Mouse (Mus musculus) embryo, embryonic 11 days (tissue): ENCODE results near the gene Ccdc148.

Experiments used
- DNase-seq: peaks from one replicate; pipeline ENCODE4 v3.0.0-alpha.2; 2015

Ccdc148 gene

DNA sequence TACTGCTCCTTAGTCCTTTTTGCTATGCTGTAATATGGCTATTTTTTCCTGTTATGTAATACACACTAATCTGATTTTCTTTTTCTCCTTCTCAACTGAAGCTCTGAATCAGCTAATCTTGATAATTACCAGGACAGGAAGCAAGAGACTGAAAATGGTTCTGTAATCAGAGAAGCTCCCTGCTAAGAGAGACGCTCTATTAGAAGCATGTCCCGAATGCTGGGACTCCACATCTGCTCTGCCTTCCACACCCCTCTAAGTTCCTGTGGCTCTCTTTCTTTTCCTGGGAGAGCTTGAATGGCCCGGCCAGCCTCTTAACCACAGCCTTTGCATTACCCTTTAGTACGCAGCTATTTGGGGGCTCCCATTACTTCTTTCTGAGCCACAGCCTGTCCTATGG is 255.4 kb downstream of the Ccdc148 start:
- no peak for DNase-seq

DNA sequence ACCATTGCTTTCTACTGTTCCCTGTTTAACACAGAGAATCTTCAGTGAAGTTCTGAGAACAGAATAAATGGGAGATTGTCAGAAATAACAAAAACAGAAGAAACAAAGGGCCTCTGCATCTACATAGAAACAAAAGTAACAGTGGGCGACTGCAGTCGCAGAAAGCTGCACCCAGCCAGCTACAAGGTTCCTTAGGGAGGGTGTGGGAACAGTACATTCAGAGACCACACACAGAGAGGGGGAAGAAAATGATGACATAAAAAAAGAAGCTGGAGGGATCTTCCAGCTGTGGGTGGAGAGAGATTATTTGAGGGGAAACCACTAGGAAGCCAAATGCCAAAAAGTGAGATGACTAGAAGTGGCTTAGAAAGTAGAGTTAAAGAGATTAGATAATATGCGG is 280.6 kb downstream of the Ccdc148 start:
- no peak for DNase-seq

DNA sequence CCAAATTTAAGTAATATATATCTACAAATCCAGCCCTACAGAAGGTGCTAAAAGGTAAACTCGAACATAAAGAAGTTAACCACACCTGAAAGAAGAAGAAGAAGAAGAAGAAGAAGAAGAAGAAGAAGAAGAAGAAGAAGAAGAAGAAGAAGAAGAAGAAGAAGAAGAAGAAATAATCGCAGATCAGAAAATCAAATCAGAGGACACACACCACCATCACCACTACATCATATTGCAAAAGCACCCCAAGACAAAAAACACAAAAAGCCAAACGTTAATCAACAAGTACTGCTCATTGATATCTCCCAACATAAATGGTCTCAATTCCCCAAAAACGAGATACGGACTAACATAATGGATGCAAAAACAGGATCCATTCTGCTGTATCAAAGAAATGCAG is 301.3 kb downstream of the Ccdc148 start, which contains the start of gene Gm11099:
Gene Gm11099, plus strand, starts transcription at position 301 of the 400 bp plus-strand sequence.
- DNase-seq, result no peak

DNA sequence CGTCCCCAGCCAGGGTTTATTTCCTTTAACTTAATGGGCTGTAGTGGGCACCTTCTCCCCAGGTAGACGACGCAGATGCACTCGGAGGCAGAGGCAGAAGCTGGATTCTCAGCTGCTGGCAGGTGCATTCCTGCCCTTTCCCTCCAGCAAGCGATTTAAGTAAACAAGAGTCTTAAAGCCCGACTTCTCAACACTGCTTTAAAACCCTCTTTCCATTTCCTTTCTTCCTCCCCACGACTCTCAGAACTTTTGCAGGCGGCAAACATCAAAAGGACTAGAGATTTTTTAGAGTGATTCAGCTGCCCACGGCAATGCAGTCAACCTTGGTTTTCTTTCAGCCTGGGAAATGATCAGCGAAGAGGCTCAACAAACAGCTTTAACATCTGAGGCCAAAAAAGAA is 316.0 kb downstream of the Ccdc148 start:
- DNase-seq, result no peak

DNA sequence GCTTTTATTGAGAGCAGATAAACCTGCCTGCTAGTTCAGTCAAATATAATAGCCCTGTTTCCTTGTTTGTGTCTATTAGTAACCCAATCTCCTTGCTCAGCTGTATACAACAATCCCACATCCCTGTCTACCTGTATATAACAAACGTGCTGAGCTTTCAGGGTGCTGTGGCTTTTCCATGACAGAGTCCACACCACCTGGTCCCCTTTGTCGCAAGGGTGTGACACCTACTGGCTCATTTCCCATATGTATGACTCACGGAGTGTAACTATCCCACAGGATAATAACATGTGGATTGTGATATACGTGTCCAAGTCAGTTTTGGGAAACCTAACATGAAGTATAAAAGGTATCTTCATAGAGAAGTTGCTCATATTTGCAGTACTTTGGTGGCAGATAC is 318.0 kb downstream of the Ccdc148 start:
- DNase-seq, result no peak

DNA sequence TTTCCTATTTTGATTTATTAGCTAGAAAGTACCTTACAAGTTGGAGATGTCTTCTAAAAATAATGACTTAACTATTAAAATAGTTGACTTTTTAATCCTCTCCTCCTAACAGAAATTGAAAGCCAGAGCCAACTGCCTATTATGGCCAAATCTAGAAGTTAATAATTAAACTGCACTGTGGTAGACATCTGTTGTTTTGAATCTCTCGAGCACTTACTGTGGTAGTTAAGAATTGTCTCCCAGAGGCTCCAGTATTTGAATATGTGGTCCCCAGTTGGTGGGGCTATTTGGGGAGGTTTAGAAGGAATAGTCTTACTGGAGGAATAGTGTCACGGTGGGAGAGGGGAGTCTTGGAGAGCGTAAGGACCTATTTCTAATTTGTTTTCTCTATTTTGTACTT is 319.5 kb downstream of the Ccdc148 start:
- DNase-seq, result no peak

DNA sequence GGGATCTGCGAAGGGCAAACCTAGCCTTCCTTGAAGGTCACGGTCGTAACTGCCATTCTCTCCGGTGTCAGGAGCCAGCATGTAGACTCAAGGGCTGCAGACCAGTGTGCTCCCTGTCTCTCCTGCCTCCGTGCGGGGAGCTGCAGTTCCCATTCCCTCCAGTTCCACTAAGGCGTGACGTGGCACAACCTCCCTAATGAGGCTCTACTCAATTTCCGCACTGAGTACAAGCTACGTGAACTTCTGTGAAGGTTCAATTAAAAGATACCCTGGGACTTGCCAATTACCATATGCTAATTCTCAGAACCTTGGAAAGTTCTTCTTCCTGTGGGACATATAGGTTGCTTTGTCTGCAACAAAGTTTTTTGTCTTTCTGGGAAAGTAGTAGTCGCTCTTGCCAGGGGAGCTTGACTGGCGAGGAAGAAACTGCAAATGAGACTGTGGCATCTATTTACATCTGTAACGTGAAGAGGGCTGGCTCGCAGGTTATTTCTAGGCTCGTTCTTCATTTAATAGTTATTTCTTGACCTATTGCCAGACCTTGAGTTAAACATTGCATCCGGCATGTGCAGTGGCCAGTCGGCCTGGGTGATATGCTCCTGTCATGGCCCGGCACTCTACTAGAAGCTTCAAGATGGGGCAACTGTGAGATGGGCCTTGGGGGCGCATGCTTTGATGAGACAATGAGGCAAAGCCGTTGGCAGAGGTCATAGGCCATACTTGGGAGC is 328.1 kb downstream of the Ccdc148 start:
- DNase-seq, result no peak

DNA sequence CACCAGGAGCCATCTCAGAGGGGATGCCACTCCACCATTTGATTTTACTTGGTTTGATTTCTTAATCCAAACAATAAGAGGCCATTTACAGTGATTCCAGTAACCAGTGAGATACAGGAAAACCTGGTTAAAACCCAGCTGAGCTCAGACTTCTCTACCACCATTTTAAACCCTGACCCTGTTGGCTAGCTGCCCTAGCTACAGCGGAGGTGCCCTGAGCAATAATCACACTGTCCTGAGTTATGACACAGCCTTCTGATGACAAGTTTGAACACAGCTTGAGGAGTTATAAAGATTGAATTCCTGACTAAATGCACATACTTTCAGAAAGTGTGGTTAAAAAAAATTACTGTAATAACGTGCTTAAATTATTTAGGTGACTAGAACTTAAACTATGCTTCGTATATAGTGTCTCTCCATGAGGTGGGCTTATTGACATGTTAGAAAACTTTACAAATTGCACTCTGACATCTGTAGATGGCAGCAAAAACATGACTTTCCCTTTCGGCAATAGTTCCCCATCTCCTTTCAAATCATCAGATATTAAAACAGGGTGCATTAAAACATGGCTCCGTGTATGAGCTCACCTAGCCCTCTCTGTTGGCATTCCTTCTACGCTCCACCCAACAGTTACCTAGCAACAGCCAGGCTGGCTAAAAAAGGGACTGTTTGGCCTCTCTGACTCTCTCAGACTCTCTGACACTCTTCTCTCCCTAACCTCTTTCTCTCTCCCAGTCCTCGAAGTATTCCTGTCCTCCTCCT is 330.3 kb downstream of the Ccdc148 start:
- no peak for DNase-seq

DNA sequence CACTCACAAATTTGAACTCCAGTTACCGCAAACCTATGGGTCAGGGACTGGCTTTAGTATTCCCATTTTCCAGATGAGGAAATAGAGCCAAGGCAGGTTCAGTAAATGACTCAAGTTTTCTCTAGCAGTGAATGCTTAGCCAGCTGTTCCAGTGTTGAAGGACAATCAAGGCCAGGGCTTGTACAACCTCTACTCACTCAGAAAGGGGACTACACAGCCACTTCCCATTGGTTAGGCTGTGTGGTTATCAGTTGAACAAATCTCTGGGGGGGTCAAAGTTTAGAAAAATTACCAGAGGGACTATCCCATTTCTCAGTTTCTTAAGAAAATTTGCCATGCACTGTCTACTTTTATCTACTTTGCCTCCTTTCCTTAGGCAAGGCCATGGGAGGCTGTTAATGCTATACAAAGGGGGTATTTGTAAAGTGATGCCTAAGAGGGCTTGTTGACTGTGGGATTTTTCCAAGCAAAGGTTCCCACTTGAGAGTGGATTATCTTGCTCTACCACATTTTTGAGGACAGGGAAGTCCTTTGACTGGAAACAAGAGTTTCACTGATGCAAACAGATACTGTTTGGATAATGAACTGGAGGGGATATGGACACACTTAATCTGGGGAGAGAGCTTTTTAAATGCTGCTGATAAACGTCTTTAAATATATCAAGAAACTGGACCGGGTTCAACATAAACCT is 331.4 kb downstream of the Ccdc148 start:
- DNase-seq, result no peak

DNA sequence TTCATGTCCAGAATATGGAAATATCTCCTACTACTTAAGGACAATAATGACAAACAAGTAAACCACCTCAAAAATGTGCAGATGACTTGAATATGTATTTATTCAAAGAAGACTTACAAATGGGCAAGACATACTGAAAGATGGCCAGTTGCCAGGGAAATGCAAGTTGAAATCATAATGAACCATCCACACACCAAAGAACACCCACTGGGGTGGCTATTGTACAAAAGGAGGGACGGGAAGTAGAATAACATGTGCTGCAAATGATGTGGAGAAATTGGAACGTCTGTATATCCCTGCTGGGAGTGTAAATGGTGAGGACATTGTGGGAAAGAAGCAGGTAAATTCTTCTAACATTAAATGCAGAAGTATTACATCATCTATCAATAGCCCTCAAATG is 347.5 kb downstream of the Ccdc148 start:
- no peak for DNase-seq

DNA sequence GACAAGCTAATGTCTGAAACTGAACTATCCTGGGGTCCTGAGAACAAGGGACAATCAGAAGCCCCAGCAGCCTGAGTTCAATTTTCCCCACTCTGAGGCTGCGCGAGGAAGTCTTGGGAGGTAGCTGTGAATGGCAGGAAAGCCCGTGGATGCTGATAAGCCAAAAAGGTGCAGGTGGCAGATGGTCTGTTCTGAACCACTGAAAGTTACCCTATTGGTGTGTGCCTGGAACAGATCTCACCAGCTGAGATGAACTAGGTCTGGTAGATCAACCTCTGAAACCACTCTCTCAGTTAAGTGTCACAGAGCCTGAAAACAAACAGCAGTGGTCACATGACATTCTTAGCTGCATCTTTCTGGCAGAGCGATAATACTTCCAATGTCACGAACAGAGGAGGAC is 360.9 kb downstream of the Ccdc148 start:
- DNase-seq, result no peak

DNA sequence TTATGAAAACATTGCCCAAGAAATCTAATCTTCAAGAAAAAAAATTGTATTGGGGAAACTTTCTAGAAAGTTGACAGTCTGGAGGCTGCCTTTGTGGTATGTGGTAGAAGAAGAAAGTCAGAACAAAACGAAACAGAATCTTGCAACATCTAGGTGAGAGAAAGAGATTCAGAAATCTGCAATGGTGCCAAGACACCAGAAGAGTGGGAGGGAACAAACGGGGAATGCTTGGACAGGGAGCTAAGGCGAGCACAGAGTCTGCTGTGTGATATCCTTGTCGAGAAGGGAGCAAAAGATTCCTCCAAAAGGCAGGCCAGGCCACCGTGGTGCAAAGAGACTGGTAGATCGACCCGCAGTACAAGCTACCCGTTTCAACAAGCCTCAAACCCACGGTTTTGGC is 361.4 kb downstream of the Ccdc148 start:
- DNase-seq, result no peak

DNA sequence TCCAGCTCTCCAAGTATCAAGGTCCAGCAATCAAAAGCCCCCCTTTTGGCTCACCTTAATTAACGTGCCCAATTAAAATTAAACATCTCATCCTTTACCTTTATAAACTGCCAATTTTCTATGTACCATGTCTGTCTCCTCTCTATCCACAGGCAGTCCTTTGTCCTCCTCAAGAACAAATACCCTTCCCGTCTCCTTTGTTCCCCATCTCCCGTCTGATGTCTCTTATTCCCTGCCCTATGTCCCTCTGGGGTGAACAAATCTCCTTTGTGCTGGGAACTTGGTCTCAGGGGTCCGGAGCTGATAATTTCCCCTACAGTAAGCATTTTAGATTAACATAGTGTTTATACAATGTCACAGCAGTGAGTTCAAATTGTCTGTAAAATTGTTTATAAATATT is 363.0 kb downstream of the Ccdc148 start:
- DNase-seq, result no peak

DNA sequence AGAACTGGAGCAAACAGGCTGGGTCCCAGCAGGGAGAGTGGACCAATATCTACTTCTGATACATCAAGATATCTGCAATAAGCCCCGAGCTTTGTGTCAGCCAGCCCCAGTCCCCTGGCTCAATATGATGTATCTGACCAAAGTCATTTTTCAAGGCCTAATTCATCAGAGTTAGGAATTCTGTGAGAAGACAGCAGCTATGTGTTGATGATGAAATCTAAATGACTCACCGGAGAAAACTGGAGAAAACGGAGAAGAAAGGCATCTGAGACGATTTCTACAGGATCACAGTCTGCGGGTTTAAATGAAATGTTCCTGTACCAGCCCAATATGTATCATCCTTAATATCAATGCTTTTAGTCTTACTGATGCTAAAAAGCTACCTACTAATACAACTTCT is 365.1 kb downstream of the Ccdc148 start:
- no peak for DNase-seq

DNA sequence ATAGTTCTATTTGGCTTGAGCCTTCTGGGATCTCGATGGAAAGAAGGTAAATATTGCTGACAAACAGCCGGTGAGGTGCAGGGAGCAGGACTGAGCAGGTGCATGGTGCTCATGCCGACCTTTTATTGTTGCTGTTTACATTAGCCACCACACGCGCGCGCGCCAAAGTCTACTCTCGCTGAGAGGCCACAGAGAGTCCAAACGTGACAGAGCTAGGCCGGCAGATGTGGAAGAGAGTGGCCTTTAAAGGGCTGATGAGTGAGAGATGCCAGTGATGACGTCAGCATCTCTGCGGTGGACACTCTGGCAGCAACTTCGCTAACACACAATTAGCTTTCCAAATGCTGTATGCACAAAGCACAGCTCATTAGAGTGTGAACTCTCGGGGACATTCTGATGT is 366.0 kb downstream of the Ccdc148 start:
- no peak for DNase-seq

DNA sequence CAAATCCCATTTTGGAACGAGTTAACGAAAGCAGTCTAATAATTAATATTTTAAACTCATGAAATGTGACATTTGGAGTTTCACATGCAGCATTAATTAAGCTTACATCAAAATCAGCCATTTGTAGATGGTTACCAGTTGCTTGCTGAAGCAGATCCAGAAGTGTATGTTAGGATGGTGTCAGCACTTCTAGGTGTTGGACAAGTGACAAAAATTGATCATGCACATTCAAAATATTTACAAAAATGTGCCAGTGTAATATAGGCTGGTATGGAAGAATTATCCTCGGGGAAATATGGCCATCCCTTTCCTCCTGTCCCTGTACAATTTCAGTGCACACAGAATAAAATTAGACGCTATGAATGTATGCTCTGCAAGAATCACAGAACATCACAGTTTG is 370.1 kb downstream of the Ccdc148 start:
- no peak for DNase-seq

DNA sequence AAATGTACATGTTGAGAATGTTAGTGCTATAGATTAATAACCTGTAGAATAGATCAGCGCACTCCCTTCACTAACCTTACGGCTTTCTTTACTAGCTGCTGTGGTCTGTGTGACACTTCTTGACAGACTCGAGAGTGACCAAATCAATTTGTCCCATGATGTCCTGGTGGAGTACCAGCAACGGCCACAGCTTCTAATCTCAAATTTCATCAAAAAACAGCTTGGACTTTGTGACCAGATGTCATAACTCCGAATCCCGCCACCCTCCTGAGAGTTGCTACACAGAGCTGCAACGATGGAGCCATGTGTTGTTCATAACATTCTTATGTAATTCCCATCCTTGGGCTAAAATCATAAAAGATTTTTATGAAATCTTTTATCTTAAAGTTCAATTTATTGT is 370.5 kb downstream of the Ccdc148 start:
- DNase-seq, result no peak

DNA sequence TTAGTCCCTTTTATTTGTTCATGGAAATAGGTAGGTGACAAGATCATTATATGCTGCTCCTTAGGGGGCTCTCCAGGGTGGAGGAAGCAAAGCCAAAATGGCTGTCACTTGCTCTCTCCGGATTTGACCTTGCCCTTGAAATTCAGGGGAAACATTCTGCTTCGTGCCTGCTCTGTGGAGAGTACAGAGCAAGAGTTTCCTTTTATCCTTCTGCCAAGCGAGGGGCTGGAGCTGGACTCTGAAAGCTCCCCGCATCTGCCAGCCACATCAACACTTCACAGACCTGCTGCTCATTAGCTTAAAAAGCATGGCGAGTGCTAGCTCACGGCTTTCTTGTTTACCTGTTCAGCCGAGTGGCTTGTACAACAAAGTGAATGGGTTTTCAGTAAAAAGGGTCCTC is 373.1 kb downstream of the Ccdc148 start:
- DNase-seq, result no peak

DNA sequence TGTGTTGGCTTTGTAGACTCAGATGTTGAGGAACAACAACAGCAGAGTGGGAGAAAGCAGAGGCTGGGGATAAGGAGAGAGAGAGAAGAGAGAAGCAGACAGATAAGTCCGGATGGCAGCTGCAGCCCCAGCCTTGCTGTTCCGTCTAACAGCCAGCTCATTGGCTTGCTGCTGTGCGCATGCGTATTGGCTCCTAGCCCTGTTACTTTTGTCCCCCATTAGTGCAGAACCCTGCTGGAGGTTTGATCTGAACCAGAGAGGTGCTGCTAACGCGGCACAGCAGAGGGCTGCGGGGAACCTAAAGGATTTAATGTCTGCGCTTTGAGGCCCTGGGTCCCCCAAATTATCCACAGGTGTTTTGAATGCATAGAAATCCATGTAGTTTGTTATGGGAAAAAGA is 373.8 kb downstream of the Ccdc148 start:
- DNase-seq, result no peak

DNA sequence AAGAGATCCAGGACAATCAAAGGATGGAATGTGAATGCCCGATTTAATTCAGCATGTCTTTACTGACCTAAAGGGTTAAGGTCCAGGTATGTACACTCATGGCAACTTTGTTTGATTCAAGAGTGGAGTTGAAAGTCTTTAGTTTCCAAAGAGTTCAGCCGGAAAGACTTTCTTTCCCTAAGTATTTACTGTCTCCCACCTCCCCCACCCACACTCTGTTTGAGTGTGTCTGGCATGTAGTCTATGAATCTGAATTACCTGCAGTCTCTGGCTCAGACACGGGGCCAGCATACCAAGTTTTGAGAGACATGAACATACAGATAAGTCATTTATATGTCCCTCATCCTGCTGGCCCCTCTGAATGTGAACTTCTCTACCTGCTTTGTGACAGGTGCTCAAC is 374.3 kb downstream of the Ccdc148 start:
- no peak for DNase-seq

DNA sequence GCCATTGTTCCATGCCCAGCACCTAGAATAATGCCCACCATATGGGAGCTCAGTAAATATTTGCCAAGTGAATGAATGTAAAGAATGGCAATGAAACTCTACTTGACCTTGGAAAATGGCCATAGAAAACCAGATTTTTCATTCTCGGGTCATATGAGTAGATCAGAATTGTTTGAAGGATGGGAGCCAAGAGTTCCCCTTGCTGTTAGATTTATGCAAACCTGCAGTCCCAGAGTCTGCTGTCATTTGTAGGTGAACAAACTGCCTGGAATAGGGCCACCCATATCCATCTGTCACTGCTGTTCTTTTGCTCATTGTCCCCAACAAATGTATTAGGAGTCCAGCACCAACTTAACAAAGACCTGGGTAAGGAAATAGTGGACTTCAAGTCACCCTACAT is 377.0 kb downstream of the Ccdc148 start:
- no peak for DNase-seq

DNA sequence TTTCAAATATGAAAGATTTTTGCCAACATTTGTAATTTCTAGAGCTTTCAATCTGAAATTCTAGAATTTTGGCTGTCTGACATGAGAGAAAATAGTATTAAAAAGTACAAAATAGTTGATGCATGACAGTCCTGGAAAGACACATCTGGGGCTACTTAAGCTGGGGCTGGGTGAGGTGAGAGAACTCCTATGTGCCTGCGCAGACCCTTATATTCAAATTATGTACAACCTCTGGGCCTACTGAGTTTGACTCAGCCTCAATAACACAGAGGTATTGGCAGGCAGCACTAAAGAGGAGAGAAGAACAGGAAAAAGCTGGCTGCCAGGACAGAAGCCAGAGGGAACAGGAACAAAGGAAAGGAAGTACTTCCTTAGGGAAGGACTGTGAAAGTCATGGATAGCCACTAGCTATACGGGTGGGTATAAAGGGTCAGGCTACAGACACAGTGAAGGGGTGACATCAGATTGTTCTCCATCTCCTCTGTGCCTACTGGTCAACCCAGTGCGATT is 381.4 kb downstream of the Ccdc148 start:
- no peak for DNase-seq

DNA sequence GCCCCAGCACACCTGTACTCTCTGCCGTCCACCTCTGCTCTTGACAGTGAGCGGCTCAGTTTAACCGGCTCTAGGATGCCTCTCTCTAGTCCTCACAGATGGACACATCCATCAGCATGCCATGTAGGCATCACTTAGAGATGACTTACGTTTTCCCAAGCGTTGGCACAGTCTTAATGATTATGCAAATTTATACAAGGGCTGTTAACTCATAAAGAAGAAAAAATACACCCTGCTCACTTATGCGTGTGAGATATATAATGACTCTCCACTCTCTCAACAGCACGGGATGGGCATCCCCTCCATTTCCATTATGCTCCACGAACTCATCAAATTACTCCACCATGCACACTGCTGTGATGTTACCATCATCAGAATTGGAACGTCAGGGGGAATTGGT is 386.6 kb downstream of the Ccdc148 start:
- no peak for DNase-seq
